Mouse (Mus musculus): ENCODE results near the gene Gli3. TPM values are rescaled to one million over a fixed set of nuclear protein-coding genes. Genes with fewer than 3 reads are reported as not detected.

Gene Gli3
- polyA plus RNA-seq, 1 experiment from 2014 or later = 1.7 TPM

DNA sequence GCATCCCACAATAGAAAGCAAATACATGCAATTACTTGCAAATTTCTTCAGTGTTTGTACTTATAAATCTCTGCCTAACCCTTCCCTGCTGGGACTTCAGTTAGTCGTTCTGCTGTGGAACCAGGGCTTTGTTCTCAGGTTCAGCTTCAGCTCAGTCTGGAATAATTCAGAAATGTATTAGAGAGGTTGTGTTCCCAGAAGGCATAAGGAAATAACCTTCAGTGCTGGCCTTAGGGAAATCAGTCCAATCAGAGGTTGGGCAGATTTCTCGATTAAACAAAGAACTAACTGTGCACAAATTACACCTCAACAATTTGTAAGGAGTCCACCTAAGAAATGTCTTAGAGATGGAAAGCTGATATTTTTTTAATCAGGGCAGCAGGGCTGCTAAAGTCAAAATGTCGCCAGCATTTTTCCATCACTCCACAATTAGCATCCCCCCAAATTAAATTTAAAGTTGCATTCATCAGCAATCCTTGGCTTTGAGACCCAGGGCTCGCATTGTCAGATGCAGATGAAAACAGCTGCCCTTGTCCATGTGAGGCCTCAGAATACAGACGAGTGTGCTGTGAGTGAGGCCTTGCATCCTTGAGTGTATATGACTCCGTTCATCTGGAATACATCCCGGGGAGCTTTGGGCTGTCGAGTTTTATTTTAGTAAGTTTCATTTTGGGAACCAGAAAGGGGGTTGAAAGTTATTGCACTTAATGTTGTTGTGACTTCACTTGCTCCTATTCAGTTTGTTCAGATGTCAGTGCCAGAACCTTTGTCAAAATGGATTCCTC lies 114.3 kb downstream of the Gli3 start:
- Histone ChIP-seq H3K27me3 (replicated peaks) (no peaks in the 10 kb centered on the region), H3K27ac (no peak overlapping the region), H3K9ac (no peak overlapping the region), H3K4me3 (no peak overlapping the region), H3K36me3 (no peaks in the 10 kb centered on the region), H3K9me3 (replicated peaks) (no peaks in the 10 kb centered on the region), H3K4me1 (no peaks in the 10 kb centered on the region), H3K4me2 (no peak overlapping the region)
- ATAC-seq = no peak
- WGBS (ENCODE audit: insufficient replicate concordance) = 67% methylated on average over 8 of the region's 8 CpGs

DNA sequence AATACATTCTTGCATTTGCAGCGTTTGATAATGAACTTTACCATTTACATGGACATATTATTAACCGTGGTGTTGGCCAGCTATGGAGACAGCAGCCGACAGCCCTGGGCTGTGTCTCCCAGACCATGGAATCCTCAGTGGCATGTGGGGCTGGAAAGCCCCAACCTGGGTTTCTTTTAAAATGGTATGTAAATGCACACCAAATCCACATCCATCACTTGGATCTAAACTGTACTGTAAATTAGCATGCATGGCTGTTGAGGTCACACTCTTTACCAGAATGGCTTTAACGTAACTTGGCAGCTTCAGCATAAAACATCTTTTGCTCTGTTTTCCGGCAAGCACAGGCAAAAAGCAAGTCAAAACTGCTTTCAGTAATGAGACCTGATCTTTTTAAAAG lies 117.4 kb downstream of the Gli3 start:
- H3K27me3 ChIP-seq (replicated peaks) = no peaks in the 10 kb centered on the region
- no peaks in the 10 kb centered on the region for H3K9me3 ChIP-seq (replicated peaks)
- no peak overlapping the region for H3K4me3 ChIP-seq
- no peak overlapping the region for H3K4me2 ChIP-seq
- no peak overlapping the region for H3K27ac ChIP-seq
- H3K9ac ChIP-seq = no peak overlapping the region
- ATAC-seq = no peak
- WGBS (ENCODE audit: insufficient replicate concordance) = 72% methylated on average over 5 of the region's 5 CpGs
- H3K4me1 ChIP-seq = no peaks in the 10 kb centered on the region
- H3K36me3 ChIP-seq = no peaks in the 10 kb centered on the region

DNA sequence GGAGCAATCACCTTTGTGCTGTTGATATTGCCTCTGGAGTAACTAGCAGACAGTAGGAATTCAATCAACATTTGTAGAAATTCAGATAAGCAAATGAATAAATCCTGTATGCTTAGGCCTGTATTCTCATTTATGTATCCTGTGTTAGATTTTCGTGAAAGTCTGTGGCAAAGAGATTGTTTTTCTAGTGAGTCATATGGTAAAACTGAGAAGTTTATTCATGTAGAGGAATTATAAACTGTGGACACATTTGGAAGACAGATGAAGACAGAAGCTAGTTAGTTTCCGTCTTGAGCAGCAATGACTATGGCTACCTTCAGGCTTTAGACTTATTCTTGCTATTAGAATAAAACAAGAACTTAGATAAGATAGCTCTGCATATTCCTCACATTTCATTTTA lies 122.9 kb downstream of the Gli3 start:
- H3K36me3 ChIP-seq = no peaks in the 10 kb centered on the region
- no peaks in the 10 kb centered on the region for H3K27me3 ChIP-seq (replicated peaks)
- H3K4me2 ChIP-seq = no peak overlapping the region
- no peak for ATAC-seq
- WGBS (ENCODE audit: insufficient replicate concordance) = 58% methylated on average over 2 of the region's 2 CpGs
- H3K4me3 ChIP-seq = no peak overlapping the region
- peaks cover 11% of the 10 kb centered on the region for H3K4me1 ChIP-seq
- no peaks in the 10 kb centered on the region for H3K9me3 ChIP-seq (replicated peaks)
- no peak overlapping the region for H3K27ac ChIP-seq
- H3K9ac ChIP-seq = no peak overlapping the region

DNA sequence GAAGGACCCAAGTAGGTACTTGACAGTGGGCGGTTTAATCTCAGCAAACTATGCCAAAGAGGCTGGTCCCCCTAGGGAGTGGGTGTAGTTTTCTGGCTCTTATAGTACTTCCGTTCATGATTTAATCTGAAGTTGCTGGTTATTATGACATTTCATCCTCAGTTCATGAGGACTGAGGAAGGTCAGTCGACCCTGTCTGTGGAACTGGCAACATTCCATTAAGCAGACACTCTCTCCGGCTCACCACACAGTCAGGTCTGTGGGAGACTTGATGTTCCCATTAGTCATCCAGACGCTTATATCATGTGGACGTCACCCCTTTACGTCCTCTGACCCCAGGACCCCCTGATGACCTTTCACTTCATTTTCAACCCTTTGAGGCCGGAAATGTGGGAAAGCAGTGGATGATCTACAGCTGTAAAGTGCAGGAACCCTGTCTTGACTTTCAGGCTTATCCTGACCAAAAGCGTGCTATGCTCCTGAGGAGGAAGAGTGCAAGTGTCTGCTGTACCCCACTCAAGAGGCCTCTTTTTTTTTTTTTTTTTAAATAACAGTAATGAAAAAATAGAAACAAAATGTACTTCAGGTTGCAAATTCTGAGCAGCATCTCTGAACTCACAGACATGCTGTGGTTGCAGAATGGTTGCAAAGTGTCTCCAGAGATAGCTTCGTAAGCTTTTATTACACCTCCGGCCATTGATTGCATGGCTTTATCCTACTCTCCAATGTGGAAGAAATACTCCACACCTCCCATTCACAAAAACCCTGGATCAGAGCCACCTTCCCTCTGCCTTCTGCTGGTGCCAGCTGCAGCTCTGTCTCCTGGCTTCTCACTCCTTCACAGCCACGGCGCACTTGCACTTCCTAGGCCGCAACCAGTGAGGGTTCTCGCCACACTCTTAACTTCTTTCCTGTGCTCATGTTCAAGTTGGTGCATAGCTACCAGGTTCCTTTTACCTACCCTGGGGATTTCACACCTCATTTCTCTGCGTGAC lies 125.5 kb downstream of the Gli3 start:
- no peak for ATAC-seq
- no peak overlapping the region for H3K9ac ChIP-seq
- H3K27me3 ChIP-seq (replicated peaks) = no peaks in the 10 kb centered on the region
- H3K27ac ChIP-seq = no peak overlapping the region
- no peak overlapping the region for H3K4me2 ChIP-seq
- H3K9me3 ChIP-seq (replicated peaks) = no peaks in the 10 kb centered on the region
- H3K36me3 ChIP-seq = no peaks in the 10 kb centered on the region
- no peak overlapping the region for H3K4me3 ChIP-seq
- 66% methylated on average over 16 of the region's 16 CpGs for WGBS (ENCODE audit: insufficient replicate concordance)
- H3K4me1 ChIP-seq = peaks cover 17% of the 10 kb centered on the region

DNA sequence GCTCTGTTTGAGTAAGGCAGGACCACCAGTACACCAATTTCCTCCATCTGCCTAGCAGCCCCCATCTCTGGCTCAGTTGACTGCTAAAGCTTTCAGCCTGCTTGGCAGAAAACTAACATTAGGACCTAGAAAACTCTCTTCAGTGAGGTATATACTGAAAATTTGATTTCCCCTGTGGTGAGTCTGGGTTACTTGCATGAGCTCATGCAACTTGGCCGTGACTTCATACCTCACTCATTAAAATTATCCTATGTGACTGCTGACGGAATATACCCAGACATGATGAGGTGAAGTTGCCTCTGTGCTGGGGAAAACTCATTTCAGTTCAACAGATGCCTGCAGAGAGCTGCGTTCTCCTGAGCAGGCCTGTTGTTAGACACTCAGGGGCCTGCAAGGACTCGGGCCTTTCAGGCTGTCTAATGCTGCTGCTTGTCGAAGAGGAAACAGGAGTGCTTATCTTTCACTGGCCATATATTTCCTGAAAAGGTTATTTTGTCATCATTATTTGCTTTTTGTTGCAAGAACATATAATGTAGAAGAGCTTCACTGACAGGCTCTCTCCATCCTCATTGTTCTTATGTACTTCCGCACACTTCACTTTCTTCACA lies 127.4 kb downstream of the Gli3 start:
- ATAC-seq = peak; percentile 61; the same call in 1 of the 2 replicates
- Histone ChIP-seq H3K36me3 (no peaks in the 10 kb centered on the region), H3K27me3 (replicated peaks) (no peaks in the 10 kb centered on the region), H3K4me1 (peaks cover 17% of the 10 kb centered on the region), H3K4me3 (no peak overlapping the region), H3K9me3 (replicated peaks) (no peaks in the 10 kb centered on the region), H3K9ac (no peak overlapping the region), H3K4me2 (no peak overlapping the region), H3K27ac (no peak overlapping the region)
- WGBS (ENCODE audit: insufficient replicate concordance) = 31% methylated on average over 6 of the region's 6 CpGs

DNA sequence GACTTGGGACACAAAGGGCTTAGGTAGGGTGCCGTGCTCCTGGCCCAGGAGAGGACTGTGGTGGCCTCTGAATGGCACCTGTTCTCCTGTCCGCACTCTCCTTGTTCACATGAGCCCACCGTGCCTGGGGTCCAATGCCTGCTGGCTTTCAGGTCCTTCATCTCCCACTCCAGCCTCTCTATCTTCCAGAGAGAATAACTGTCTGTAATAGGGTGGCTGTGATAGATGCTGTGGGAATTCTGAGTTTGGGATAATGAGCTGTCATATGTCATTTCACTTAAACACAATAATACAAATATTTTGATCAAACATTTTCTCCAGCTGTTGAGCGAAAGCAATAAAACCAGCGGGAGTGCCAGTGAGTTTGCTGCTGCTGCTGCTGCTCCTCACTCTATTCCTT lies 133.6 kb downstream of the Gli3 start:
- Histone ChIP-seq H3K4me1 (no peaks in the 10 kb centered on the region), H3K4me3 (no peak overlapping the region), H3K27ac (no peak overlapping the region), H3K27me3 (replicated peaks) (no peaks in the 10 kb centered on the region), H3K9me3 (replicated peaks) (no peaks in the 10 kb centered on the region), H3K9ac (no peak overlapping the region), H3K4me2 (no peak overlapping the region), H3K36me3 (no peaks in the 10 kb centered on the region)
- 68% methylated on average over 5 of the region's 5 CpGs for WGBS (ENCODE audit: insufficient replicate concordance)
- no peak for ATAC-seq

DNA sequence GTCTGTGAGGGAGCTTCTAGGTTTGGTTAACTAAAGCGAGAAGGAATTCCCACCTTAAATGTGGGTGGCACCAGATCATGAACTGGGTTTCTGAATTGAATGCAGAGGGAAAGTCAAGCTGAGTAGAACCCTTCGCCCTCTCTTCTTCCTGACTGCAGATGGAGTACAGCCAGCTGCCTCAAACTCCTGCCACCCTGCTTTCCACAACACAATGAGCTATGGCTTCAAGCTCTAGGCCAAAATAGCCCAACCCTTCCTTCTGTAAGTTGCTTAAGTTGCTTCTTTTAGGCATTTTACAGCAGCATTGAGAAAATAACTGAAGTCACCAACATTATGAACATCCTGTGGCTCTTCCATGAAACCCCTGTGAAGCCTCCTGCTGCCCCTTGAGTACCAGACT lies 136.7 kb downstream of the Gli3 start:
- no peaks in the 10 kb centered on the region for H3K9me3 ChIP-seq (replicated peaks)
- ATAC-seq = no peak
- WGBS (ENCODE audit: insufficient replicate concordance) = 75% methylated on average over 2 of the region's 2 CpGs
- H3K36me3 ChIP-seq = no peaks in the 10 kb centered on the region
- H3K9ac ChIP-seq = no peak overlapping the region
- no peak overlapping the region for H3K4me3 ChIP-seq
- H3K27ac ChIP-seq = no peak overlapping the region
- no peaks in the 10 kb centered on the region for H3K4me1 ChIP-seq
- H3K27me3 ChIP-seq (replicated peaks) = no peaks in the 10 kb centered on the region
- no peak overlapping the region for H3K4me2 ChIP-seq

DNA sequence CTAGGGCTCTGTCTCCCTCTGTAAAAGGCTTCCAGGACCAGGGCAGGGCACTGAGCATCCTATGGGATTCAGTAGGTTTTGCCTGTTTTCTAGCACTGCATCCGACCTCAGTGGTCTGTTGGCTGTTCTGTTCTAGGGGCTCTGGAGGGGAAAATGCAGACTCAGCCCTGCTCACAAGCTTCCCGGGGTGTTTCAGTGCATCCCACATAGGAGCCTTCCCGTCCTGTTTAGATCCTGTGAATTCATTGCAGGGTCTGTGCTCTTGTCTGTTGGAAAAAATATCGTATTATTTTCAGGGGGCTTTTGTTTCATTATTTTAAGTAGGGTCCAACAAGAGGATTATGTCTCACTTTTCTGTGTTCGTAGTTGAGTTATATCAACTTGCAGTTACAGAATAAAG lies 139.1 kb downstream of the Gli3 start:
- H3K36me3 ChIP-seq = no peaks in the 10 kb centered on the region
- no peaks in the 10 kb centered on the region for H3K27me3 ChIP-seq (replicated peaks)
- ATAC-seq = no peak
- H3K4me1 ChIP-seq = no peaks in the 10 kb centered on the region
- no peaks in the 10 kb centered on the region for H3K9me3 ChIP-seq (replicated peaks)
- H3K4me3 ChIP-seq = no peak overlapping the region
- no peak overlapping the region for H3K4me2 ChIP-seq
- no peak overlapping the region for H3K9ac ChIP-seq
- H3K27ac ChIP-seq = no peak overlapping the region
- 54% methylated on average over 5 of the region's 5 CpGs for WGBS (ENCODE audit: insufficient replicate concordance)

DNA sequence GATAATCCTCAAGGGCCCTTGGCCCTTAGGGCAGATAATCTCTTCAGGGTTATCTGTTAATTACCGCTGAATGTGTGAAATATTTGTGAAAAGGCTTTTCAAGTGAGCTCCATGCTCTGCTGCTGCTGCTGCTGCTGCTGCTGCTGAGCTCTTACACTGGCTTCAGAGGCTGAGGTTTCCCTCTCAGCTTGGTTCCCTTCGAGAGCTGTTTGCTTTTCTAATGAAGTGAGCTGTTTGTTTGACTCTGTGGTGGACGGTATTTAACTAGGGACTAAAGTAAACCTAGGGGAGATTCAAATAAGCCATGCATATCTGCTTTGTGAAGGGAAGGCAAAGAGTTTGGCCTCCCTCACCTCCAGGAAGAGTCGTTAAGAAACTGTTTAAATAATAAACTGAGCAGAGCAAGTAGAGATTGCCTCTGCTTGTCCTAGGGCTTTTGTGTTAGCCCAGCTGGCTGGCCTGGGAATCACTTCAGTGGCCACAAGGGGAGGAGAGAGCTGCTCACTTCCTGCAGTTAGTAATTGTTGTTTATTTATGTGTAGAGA lies 139.7 kb downstream of the Gli3 start:
- no peak for ATAC-seq
- 36% methylated on average over 4 of the region's 4 CpGs for WGBS (ENCODE audit: insufficient replicate concordance)

DNA sequence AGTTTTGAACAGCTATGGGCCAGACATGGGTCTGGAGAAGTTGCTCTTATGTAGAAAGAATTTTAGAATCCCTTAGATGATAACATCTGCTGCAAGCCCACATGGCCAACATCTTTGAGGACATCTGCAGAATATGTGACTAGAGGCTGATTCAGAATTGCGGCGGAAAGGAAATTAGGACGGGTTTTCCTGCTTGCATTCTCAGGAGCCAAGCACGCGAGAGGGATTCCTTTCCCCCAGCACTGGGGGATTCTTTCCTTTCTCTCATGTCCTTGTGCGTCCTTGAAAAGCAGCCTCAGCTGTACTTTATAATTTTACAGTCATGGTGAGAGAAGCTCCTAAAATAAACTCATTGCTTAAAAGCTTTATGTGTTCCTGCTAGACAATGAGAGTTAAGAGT lies 141.0 kb downstream of the Gli3 start:
- H3K9ac ChIP-seq = no peak overlapping the region
- no peaks in the 10 kb centered on the region for H3K9me3 ChIP-seq (replicated peaks)
- H3K27ac ChIP-seq = no peak overlapping the region
- 64% methylated on average over 6 of the region's 6 CpGs for WGBS (ENCODE audit: insufficient replicate concordance)
- no peak overlapping the region for H3K4me3 ChIP-seq
- no peaks in the 10 kb centered on the region for H3K4me1 ChIP-seq
- H3K4me2 ChIP-seq = no peak overlapping the region
- H3K27me3 ChIP-seq (replicated peaks) = no peaks in the 10 kb centered on the region
- no peaks in the 10 kb centered on the region for H3K36me3 ChIP-seq
- no peak for ATAC-seq

More for the DNA sequence above, 139.7 kb downstream of the Gli3 start:
- no peaks in the 10 kb centered on the region for H3K36me3 ChIP-seq
- H3K4me1 ChIP-seq = no peaks in the 10 kb centered on the region
- no peaks in the 10 kb centered on the region for H3K9me3 ChIP-seq (replicated peaks)
- H3K4me3 ChIP-seq = no peak overlapping the region
- H3K4me2 ChIP-seq = no peak overlapping the region
- H3K27me3 ChIP-seq (replicated peaks) = no peaks in the 10 kb centered on the region
- no peak overlapping the region for H3K27ac ChIP-seq
- H3K9ac ChIP-seq = no peak overlapping the region

DNA sequence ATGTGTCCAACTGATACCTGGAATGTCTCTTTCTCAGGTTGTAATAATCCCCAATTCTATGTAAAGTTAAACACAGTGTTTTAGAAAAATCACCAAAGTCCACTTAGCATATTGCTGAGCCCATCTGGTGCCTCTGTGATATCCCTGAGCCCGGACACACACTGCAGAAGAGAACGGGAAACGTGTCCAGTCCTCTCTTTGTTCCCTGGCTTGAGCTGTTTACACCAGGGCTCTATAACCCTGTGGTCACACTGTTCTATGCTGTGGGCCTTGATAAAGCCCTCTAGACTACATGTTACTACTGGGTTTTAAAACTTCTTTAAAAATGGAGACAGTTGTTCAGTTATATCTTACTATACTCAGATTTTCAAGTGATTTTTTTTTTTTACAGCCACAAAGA lies 154.4 kb downstream of the Gli3 start:
- no peak overlapping the region for H3K9ac ChIP-seq
- H3K4me3 ChIP-seq = no peak overlapping the region
- H3K4me2 ChIP-seq = no peak overlapping the region
- H3K9me3 ChIP-seq (replicated peaks) = no peaks in the 10 kb centered on the region
- no peaks in the 10 kb centered on the region for H3K36me3 ChIP-seq
- H3K27ac ChIP-seq = no peak overlapping the region
- H3K4me1 ChIP-seq = no peaks in the 10 kb centered on the region
- H3K27me3 ChIP-seq (replicated peaks) = no peaks in the 10 kb centered on the region
- WGBS (ENCODE audit: insufficient replicate concordance) = 55% methylated on average over 3 of the region's 3 CpGs
- no peak for ATAC-seq
